Mouse (Mus musculus): ENCODE measurements around the gene Dazl. TPM values are rescaled to one million over a fixed set of nuclear protein-coding genes. Genes with fewer than 3 reads are reported as not detected.

The Dazl gene
- polyA plus RNA-seq, 1 experiment = 0.05 TPM

- Histone ChIP-seq H3K4me3 (ENCODE audit: control insufficient read depth, insufficient read depth, low read length) (peak overlapping the region; percentile 30), H3K36me3 (ENCODE audit: control insufficient read depth, insufficient read depth, low read length) (no peaks in the 10 kb centered on the region), H3K27ac (ENCODE audit: control insufficient read depth, insufficient read depth, low read length) (peak overlapping the region; percentile 81), H3K27me3 (ENCODE audit: control insufficient read depth, insufficient read depth, low read length) (no peaks in the 10 kb centered on the region), H3K4me1 (replicated peaks; ENCODE audit: control insufficient read depth, insufficient read depth, low read length) (peaks cover 14% of the 10 kb centered on the region)
- 22% methylated on average over 8 of the region's 8 CpGs for WGBS
- peak; percentile 67 for DNase-seq
- no peak for TF ChIP-seq POLR2A (IDR thresholded peaks at IDR 0.05; ENCODE audit: control insufficient read depth, extremely low read depth, insufficient read depth, low read length, poor library complexity)
- no peak for TF ChIP-seq CTCF (IDR thresholded peaks at IDR 0.05; ENCODE audit: borderline replicate concordance, control insufficient read depth, extremely low read depth, insufficient read depth, low read length, poor library complexity)
Measured at GRCm38 (mm10) chr17:50331171-50332011, 38.0 kb upstream of the Dazl start.

GRCm38 (mm10) chr17:50330245-50330644 lies 36.8 kb upstream of the Dazl start:
- no peak for TF ChIP-seq POLR2A (IDR thresholded peaks at IDR 0.05; ENCODE audit: control insufficient read depth, extremely low read depth, insufficient read depth, low read length, poor library complexity)
- no peak for TF ChIP-seq CTCF (IDR thresholded peaks at IDR 0.05; ENCODE audit: borderline replicate concordance, control insufficient read depth, extremely low read depth, insufficient read depth, low read length, poor library complexity)
- H3K36me3 ChIP-seq (ENCODE audit: control insufficient read depth, insufficient read depth, low read length) = no peaks in the 10 kb centered on the region
- WGBS = 81% methylated on average over 1 of the region's 1 CpGs

GRCm38 (mm10) chr17:50324658-50325057 lies 31.2 kb upstream of the Dazl start:
- TF ChIP-seq CTCF (IDR thresholded peaks at IDR 0.05; ENCODE audit: borderline replicate concordance, control insufficient read depth, extremely low read depth, insufficient read depth, low read length, poor library complexity) = no peak
- TF ChIP-seq POLR2A (IDR thresholded peaks at IDR 0.05; ENCODE audit: control insufficient read depth, extremely low read depth, insufficient read depth, low read length, poor library complexity) = no peak
- no peaks in the 10 kb centered on the region for H3K4me1 ChIP-seq (replicated peaks; ENCODE audit: control insufficient read depth, insufficient read depth, low read length)
- DNase-seq = no peak
- 97% methylated on average over 4 of the region's 4 CpGs for WGBS
- H3K27ac ChIP-seq (ENCODE audit: control insufficient read depth, insufficient read depth, low read length) = no peak overlapping the region
- no peaks in the 10 kb centered on the region for H3K27me3 ChIP-seq (ENCODE audit: control insufficient read depth, insufficient read depth, low read length)
- no peak overlapping the region for H3K4me3 ChIP-seq (ENCODE audit: control insufficient read depth, insufficient read depth, low read length)
- H3K36me3 ChIP-seq (ENCODE audit: control insufficient read depth, insufficient read depth, low read length) = no peaks in the 10 kb centered on the region

More at GRCm38 (mm10) chr17:50330245-50330644, 36.8 kb upstream of the Dazl start:
- H3K27me3 ChIP-seq (ENCODE audit: control insufficient read depth, insufficient read depth, low read length) = no peaks in the 10 kb centered on the region
- H3K4me1 ChIP-seq (replicated peaks; ENCODE audit: control insufficient read depth, insufficient read depth, low read length) = peaks cover 14% of the 10 kb centered on the region
- no peak overlapping the region for H3K4me3 ChIP-seq (ENCODE audit: control insufficient read depth, insufficient read depth, low read length)
- DNase-seq = no peak
- no peak overlapping the region for H3K27ac ChIP-seq (ENCODE audit: control insufficient read depth, insufficient read depth, low read length)

- H3K4me3 ChIP-seq (ENCODE audit: control insufficient read depth, insufficient read depth, low read length) = no peak overlapping the region
- no peak for DNase-seq
- H3K27me3 ChIP-seq (ENCODE audit: control insufficient read depth, insufficient read depth, low read length) = no peaks in the 10 kb centered on the region
- H3K27ac ChIP-seq (ENCODE audit: control insufficient read depth, insufficient read depth, low read length) = no peak overlapping the region
- no peaks in the 10 kb centered on the region for H3K36me3 ChIP-seq (ENCODE audit: control insufficient read depth, insufficient read depth, low read length)
- H3K4me1 ChIP-seq (replicated peaks; ENCODE audit: control insufficient read depth, insufficient read depth, low read length) = no peaks in the 10 kb centered on the region
- TF ChIP-seq POLR2A (IDR thresholded peaks at IDR 0.05; ENCODE audit: control insufficient read depth, extremely low read depth, insufficient read depth, low read length, poor library complexity) (no peak), CTCF (IDR thresholded peaks at IDR 0.05; ENCODE audit: borderline replicate concordance, control insufficient read depth, extremely low read depth, insufficient read depth, low read length, poor library complexity) (no peak)
Measured at GRCm38 (mm10) chr17:50318810-50319209, 25.4 kb upstream of the Dazl start.

- no peaks in the 10 kb centered on the region for H3K27me3 ChIP-seq (ENCODE audit: control insufficient read depth, insufficient read depth, low read length)
Measured at GRCm38 (mm10) chr17:50316216-50317150, 23.0 kb upstream of the Dazl start.

GRCm38 (mm10) chr17:50310148-50310802 lies 16.8 kb upstream of the Dazl start:
- 41% methylated on average over 10 of the region's 10 CpGs for WGBS
- H3K4me1 ChIP-seq (replicated peaks; ENCODE audit: control insufficient read depth, insufficient read depth, low read length) = no peaks in the 10 kb centered on the region
- H3K36me3 ChIP-seq (ENCODE audit: control insufficient read depth, insufficient read depth, low read length) = no peaks in the 10 kb centered on the region
- DNase-seq = peak; percentile 19
- no peak for TF ChIP-seq POLR2A (IDR thresholded peaks at IDR 0.05; ENCODE audit: control insufficient read depth, extremely low read depth, insufficient read depth, low read length, poor library complexity)
- no peak for TF ChIP-seq CTCF (IDR thresholded peaks at IDR 0.05; ENCODE audit: borderline replicate concordance, control insufficient read depth, extremely low read depth, insufficient read depth, low read length, poor library complexity)
- no peak overlapping the region for H3K4me3 ChIP-seq (ENCODE audit: control insufficient read depth, insufficient read depth, low read length)
- H3K27ac ChIP-seq (ENCODE audit: control insufficient read depth, insufficient read depth, low read length) = no peak overlapping the region; the same call in 1 of the 2 replicates
- no peaks in the 10 kb centered on the region for H3K27me3 ChIP-seq (ENCODE audit: control insufficient read depth, insufficient read depth, low read length)

More at GRCm38 (mm10) chr17:50316216-50317150, 23.0 kb upstream of the Dazl start:
- WGBS = 91% methylated on average over 11 of the region's 11 CpGs
- no peak overlapping the region for H3K4me3 ChIP-seq (ENCODE audit: control insufficient read depth, insufficient read depth, low read length)
- H3K27ac ChIP-seq (ENCODE audit: control insufficient read depth, insufficient read depth, low read length) = no peak overlapping the region
- TF ChIP-seq POLR2A (IDR thresholded peaks at IDR 0.05; ENCODE audit: control insufficient read depth, extremely low read depth, insufficient read depth, low read length, poor library complexity) = no peak
- no peak for TF ChIP-seq CTCF (IDR thresholded peaks at IDR 0.05; ENCODE audit: borderline replicate concordance, control insufficient read depth, extremely low read depth, insufficient read depth, low read length, poor library complexity)
- no peaks in the 10 kb centered on the region for H3K4me1 ChIP-seq (replicated peaks; ENCODE audit: control insufficient read depth, insufficient read depth, low read length)
- no peaks in the 10 kb centered on the region for H3K36me3 ChIP-seq (ENCODE audit: control insufficient read depth, insufficient read depth, low read length)
- no peak for DNase-seq

Data from thymus, adult 2 months (tissue).